Mouse (Mus musculus) hindbrain, embryonic 12.5 days (tissue): ENCODE data around the gene Pilra. TPM values are rescaled to one million over a fixed set of nuclear protein-coding genes. Genes with fewer than 3 reads are reported as not detected.
"Not testable (repeated sequence)": the region's sequence is repeated elsewhere in the genome, so short reads cannot be mapped to it uniquely, and the experiment has no call there.

Experiments
- ATAC-seq: fragments of 200-750 bp; cut with Nextera tagmentation; 2 replicates; pipeline ENCODE4 v1.8.0; 2017; ENCODE audit warnings: moderate TSS enrichment; ENCODE audit not compliant: low FRiP score
- H3K27ac ChIP-seq: fragments of 300-500 bp; sonication (generic); 2 replicates; pipeline ENCODE4 v1.5.1; 2016; ENCODE audit warnings: mild to moderate bottlenecking
- H3K27me3 ChIP-seq: fragments of 300-500 bp; sonication (generic); 2 replicates; pipeline ENCODE4 v1.6.1; 2016; ENCODE audit warnings: mild to moderate bottlenecking
- H3K36me3 ChIP-seq: fragments of 300-500 bp; sonication (generic); 2 replicates; pipeline ENCODE4 v1.6.1; 2016; ENCODE audit warnings: mild to moderate bottlenecking
- H3K4me1 ChIP-seq: fragments of 300-500 bp; sonication (generic); 2 replicates; pipeline ENCODE4 v1.6.1; 2016
- H3K4me2 ChIP-seq: fragments of 300-500 bp; sonication (generic); replicated peaks from 2 replicates; pipeline ENCODE4 v1.6.1; 2016; ENCODE audit warnings: mild to moderate bottlenecking
- H3K4me3 ChIP-seq: fragments of 300-500 bp; sonication (generic); 2 replicates; pipeline ENCODE4 v1.5.1; 2016; ENCODE audit warnings: mild to moderate bottlenecking
- H3K9ac ChIP-seq: fragments of 300-500 bp; sonication (generic); 2 replicates; pipeline ENCODE4 v1.6.1; 2016; ENCODE audit warnings: mild to moderate bottlenecking, moderate library complexity
- H3K9me3 ChIP-seq: fragments of 300-500 bp; sonication (generic); replicated peaks from 2 replicates; pipeline ENCODE4 v1.6.1; 2016; ENCODE audit warnings: mild to moderate bottlenecking
- whole genome bisulfite sequencing: fragments of 180-500 bp; shearing (Covaris S2); methylation state at CpG from one replicate; pipeline ENCODE4 v1.1.7; 2016; 5-methylcytosine and 5-hydroxymethylcytosine counted together
- polyA plus RNA-seq: library from polyadenylated mRNA; unstranded; fragments of >200 nt; fragmentation: Nextera tagmentation; extraction: Ambion mirVana; gene quantifications from 2 replicates; pipeline ENCODE4 v1.2.1, GENCODE M21; 2016

The Pilra gene
- polyA plus RNA-seq, 1 experiment from 2014 or later = 0.21 TPM

GRCm38 (mm10) chr5:137850313-137850712 lies 14.2 kb upstream of the Pilra start:
- not testable (repeated sequence) for H3K4me2 ChIP-seq, H3K9ac ChIP-seq, H3K36me3 ChIP-seq, H3K9me3 ChIP-seq, H3K4me3 ChIP-seq, H3K27ac ChIP-seq, ATAC-seq, H3K4me1 ChIP-seq, H3K27me3 ChIP-seq
- 89% methylated on average over 1 of the region's 1 CpGs for WGBS

- H3K9me3 ChIP-seq, H3K4me1 ChIP-seq, H3K4me2 ChIP-seq, H3K4me3 ChIP-seq, H3K27ac ChIP-seq, ATAC-seq, H3K9ac ChIP-seq, H3K27me3 ChIP-seq, H3K36me3 ChIP-seq: not testable (repeated sequence)
Observed at GRCm38 (mm10) chr5:137837110-137837509, 1.0 kb upstream of the Pilra start.

DNA sequence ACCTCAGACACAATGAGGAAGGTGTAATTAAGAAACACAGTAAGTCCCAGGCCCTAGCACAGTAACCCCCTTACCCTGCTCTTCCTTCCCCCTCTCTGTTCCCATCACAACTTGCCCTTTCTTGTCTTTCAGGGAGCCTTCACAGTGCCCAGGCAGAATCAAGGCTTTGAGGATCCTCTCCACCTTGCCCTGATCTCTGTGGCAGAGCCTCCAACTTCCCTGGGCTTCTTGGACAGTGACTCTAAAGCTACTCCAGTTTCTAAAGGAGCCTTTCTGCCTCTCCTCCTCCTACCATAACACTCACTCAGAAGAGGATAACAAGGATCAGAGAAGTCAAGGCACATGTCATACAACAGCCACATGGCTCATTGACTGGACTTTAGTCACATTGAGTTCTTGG lies 530 bp upstream of the Pilra start:
- no peak for ATAC-seq
- Histone ChIP-seq H3K4me3 (no peak overlapping the region), H3K27me3 (no peaks in the 10 kb centered on the region), H3K4me1 (no peaks in the 10 kb centered on the region), H3K36me3 (no peaks in the 10 kb centered on the region), H3K9ac (no peak overlapping the region), H3K9me3 (no peaks in the 10 kb centered on the region), H3K4me2 (no peak overlapping the region), H3K27ac (no peak overlapping the region)

GRCm38 (mm10) chr5:137833500-137833899 lies 2.6 kb downstream of the Pilra start:
- Histone ChIP-seq H3K4me3 (no peak overlapping the region), H3K27ac (no peak overlapping the region), H3K9me3 (no peaks in the 10 kb centered on the region), H3K4me2 (no peak overlapping the region), H3K9ac (no peak overlapping the region), H3K36me3 (no peaks in the 10 kb centered on the region), H3K27me3 (no peaks in the 10 kb centered on the region), H3K4me1 (no peaks in the 10 kb centered on the region)
- WGBS = 62% methylated on average over 4 of the region's 4 CpGs
- ATAC-seq = no peak

DNA sequence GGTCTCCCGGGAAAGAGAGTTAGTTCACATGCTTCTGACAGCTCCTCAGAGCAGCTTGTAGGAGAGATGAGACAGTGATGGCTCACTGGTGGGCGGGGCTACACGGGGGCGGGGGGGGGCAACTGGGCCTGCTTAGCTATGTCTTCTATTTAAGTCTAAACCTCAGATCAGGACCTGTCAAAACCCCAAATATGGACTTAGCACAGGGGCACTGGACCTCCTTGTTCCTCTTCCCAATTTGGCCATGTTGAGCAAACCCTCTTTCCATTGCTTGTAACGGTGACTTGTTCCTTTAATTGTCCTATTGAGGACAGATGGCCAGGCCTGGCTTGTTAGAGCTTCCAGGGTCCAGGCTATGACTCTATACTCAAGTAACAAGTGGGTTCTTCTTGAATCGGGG lies 4.6 kb downstream of the Pilra start:
- no peak for ATAC-seq
- Histone ChIP-seq H3K27me3 (no peaks in the 10 kb centered on the region), H3K9ac (no peak overlapping the region), H3K4me1 (no peaks in the 10 kb centered on the region), H3K9me3 (no peaks in the 10 kb centered on the region), H3K4me3 (no peak overlapping the region), H3K27ac (no peak overlapping the region), H3K36me3 (no peaks in the 10 kb centered on the region), H3K4me2 (no peak overlapping the region)
- 77% methylated on average over 6 of the region's 6 CpGs for WGBS

GRCm38 (mm10) chr5:137831106-137831505 lies 5.0 kb downstream of the Pilra start:
- no peaks in the 10 kb centered on the region for H3K4me1 ChIP-seq
- no peak for ATAC-seq
- H3K27me3 ChIP-seq = no peaks in the 10 kb centered on the region
- H3K9me3 ChIP-seq = no peaks in the 10 kb centered on the region
- H3K9ac ChIP-seq = no peak overlapping the region
- 89% methylated on average over 4 of the region's 4 CpGs for WGBS
- H3K36me3 ChIP-seq = no peaks in the 10 kb centered on the region
- no peak overlapping the region for H3K27ac ChIP-seq
- no peak overlapping the region for H3K4me2 ChIP-seq
- H3K4me3 ChIP-seq = no peak overlapping the region

DNA sequence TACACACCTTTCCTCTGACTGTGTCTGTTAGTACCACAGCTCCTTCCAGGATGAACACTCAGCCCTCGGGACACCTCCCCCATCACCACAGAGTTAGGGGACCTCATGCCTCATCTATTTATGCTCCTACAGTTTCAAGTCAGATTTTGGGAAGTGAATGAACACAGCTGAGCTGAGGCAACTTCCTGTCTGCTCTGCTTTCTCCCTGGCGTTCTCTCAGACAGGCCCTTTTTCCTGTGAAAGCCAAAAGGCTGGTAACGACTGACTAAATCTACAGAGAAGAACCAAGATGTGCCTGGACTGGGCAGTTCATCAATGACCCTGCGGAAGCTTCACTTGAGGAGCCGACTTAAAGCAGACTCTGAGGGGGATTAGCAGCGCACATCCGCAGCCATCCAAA lies 5.8 kb downstream of the Pilra start:
- no peaks in the 10 kb centered on the region for H3K9me3 ChIP-seq
- H3K4me2 ChIP-seq = no peak overlapping the region
- H3K4me1 ChIP-seq = no peaks in the 10 kb centered on the region
- no peak overlapping the region for H3K27ac ChIP-seq
- WGBS = 87% methylated on average over 7 of the region's 7 CpGs
- H3K4me3 ChIP-seq = no peak overlapping the region
- no peaks in the 10 kb centered on the region for H3K36me3 ChIP-seq
- ATAC-seq = no peak
- no peaks in the 10 kb centered on the region for H3K27me3 ChIP-seq
- no peak overlapping the region for H3K9ac ChIP-seq

- whole genome bisulfite sequencing = 83% methylated on average over 6 of the region's 6 CpGs
- Histone ChIP-seq H3K9ac (no peak overlapping the region), H3K36me3 (no peaks in the 10 kb centered on the region), H3K27ac (no peak overlapping the region), H3K27me3 (no peaks in the 10 kb centered on the region), H3K4me3 (no peak overlapping the region), H3K4me1 (no peaks in the 10 kb centered on the region), H3K9me3 (no peaks in the 10 kb centered on the region), H3K4me2 (no peak overlapping the region)
- ATAC-seq = no peak
Observed at GRCm38 (mm10) chr5:137828694-137829093, 7.4 kb downstream of the Pilra start.

DNA sequence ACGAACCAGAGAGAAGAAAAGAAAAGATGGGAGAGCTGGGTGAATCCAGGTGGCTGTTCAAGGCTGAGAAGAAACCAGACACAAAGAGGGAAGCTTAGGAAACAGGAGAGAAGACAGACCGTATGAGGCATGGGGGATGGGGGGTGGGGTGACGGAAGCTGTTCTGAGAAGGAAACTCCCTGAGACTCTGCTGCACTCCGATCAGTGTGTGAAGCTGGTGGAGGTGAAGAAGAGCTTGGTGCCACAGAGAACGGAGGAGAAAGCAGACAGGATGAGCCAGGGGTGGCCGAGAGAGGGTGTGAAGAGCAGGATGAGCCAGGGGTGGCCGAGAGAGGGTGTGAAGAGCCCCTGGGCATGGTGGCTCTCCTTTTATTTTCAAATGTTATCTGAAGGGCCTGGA lies 9.7 kb downstream of the Pilra start:
- Histone ChIP-seq H3K9ac (no peak overlapping the region), H3K4me2 (no peak overlapping the region), H3K36me3 (no peaks in the 10 kb centered on the region), H3K27ac (no peak overlapping the region), H3K4me3 (no peak overlapping the region), H3K27me3 (no peaks in the 10 kb centered on the region), H3K4me1 (no peaks in the 10 kb centered on the region), H3K9me3 (no peaks in the 10 kb centered on the region)
- WGBS = 58% methylated on average over 7 of the region's 7 CpGs
- no peak for ATAC-seq

DNA sequence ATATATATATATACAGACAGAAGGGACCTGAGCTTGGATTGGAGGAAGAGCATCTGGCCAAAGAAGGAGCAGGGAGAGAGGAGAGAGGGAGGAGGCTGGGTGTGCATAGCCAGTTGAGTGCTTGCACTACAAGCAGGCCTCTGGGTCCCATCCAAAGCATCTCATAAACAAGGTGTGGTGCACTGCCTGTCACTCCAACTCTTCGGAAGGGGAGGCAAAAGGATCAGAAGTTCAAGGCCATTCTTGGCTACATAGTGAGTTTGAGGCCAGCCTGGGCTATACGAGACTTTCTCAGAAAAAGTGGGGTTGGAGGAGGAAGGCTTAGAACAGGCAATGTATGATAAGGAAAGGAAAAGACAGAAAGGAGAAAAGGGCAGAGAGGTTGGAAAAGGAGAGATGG lies 10.1 kb downstream of the Pilra start:
- no peak overlapping the region for H3K27ac ChIP-seq
- H3K9me3 ChIP-seq = no peaks in the 10 kb centered on the region
- no peaks in the 10 kb centered on the region for H3K36me3 ChIP-seq
- no peak for ATAC-seq
- H3K27me3 ChIP-seq = no peaks in the 10 kb centered on the region
- no peak overlapping the region for H3K9ac ChIP-seq
- no peak overlapping the region for H3K4me3 ChIP-seq
- H3K4me1 ChIP-seq = no peaks in the 10 kb centered on the region
- H3K4me2 ChIP-seq = no peak overlapping the region
- WGBS = 87% methylated on average over 2 of the region's 2 CpGs

- no peak overlapping the region for H3K4me3 ChIP-seq
- no peaks in the 10 kb centered on the region for H3K4me1 ChIP-seq
- no peaks in the 10 kb centered on the region for H3K27me3 ChIP-seq
- H3K4me2 ChIP-seq = no peak overlapping the region
- ATAC-seq = no peak
- WGBS = 89% methylated on average over 3 of the region's 3 CpGs
- no peak overlapping the region for H3K27ac ChIP-seq
- no peaks in the 10 kb centered on the region for H3K9me3 ChIP-seq
- no peaks in the 10 kb centered on the region for H3K36me3 ChIP-seq
- no peak overlapping the region for H3K9ac ChIP-seq
Observed at GRCm38 (mm10) chr5:137825030-137825429, 11.1 kb downstream of the Pilra start.

DNA sequence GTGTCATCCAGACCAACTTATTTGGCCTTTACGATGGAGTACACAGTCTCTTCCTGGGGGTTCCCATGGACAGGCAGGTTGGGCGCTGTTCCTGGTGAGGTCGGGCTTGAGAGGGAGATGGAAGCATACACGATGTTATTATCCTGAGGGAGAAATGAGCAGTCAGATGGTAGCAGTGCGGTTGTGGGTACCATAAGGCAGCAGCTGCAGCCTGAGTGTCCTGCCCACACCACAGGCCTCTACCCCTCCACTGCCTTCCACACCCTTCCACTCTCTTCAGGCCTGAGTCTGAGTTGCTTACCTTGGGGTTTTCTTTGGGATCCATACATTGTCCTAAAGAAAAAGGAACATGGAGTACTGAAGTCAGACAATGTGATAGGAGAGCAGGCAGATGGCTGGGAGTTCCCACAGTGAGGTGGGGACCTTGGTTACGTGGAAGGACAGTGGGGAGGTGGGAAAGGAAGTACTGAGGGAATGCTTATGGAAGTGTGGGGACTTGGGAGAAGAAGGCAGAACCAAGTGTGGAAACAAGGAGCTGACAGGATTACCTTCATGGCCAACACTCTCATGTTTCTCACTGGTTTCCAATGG lies 12.5 kb downstream of the Pilra start:
- Histone ChIP-seq H3K27ac (no peak overlapping the region), H3K9me3 (no peaks in the 10 kb centered on the region), H3K9ac (no peak overlapping the region), H3K4me2 (no peak overlapping the region), H3K27me3 (no peaks in the 10 kb centered on the region), H3K36me3 (no peaks in the 10 kb centered on the region), H3K4me1 (no peaks in the 10 kb centered on the region), H3K4me3 (no peak overlapping the region)
- ATAC-seq = no peak
- WGBS = 85% methylated on average over 6 of the region's 6 CpGs

GRCm38 (mm10) chr5:137822602-137823001 lies 13.5 kb downstream of the Pilra start:
- no peaks in the 10 kb centered on the region for H3K36me3 ChIP-seq
- H3K4me1 ChIP-seq = no peaks in the 10 kb centered on the region
- 76% methylated on average over 1 of the region's 1 CpGs for WGBS
- no peak overlapping the region for H3K9ac ChIP-seq
- no peak overlapping the region for H3K27ac ChIP-seq
- H3K9me3 ChIP-seq = no peaks in the 10 kb centered on the region
- H3K27me3 ChIP-seq = no peaks in the 10 kb centered on the region
- H3K4me3 ChIP-seq = no peak overlapping the region
- no peak for ATAC-seq
- no peak overlapping the region for H3K4me2 ChIP-seq

GRCm38 (mm10) chr5:137822126-137822525 lies 14.0 kb downstream of the Pilra start:
- Histone ChIP-seq H3K27ac (no peak overlapping the region), H3K4me1 (no peaks in the 10 kb centered on the region), H3K27me3 (no peaks in the 10 kb centered on the region), H3K36me3 (no peaks in the 10 kb centered on the region), H3K4me3 (no peak overlapping the region), H3K9me3 (no peaks in the 10 kb centered on the region), H3K9ac (no peak overlapping the region), H3K4me2 (no peak overlapping the region)
- 59% methylated on average over 4 of the region's 4 CpGs for WGBS
- no peak for ATAC-seq
